Mouse (Mus musculus) CH12.LX (cell line): Measurements from ENCODE around the gene Gm20708. TPM values are rescaled to one million over a fixed set of nuclear protein-coding genes. Genes with fewer than 3 reads are reported as not detected.

Experiments used
- DNase-seq: peaks from one replicate; pipeline ENCODE4 v3.0.0-alpha.2; 2013; ENCODE audit errors: extremely low read depth
- H3K27ac ChIP-seq: 2 replicates; pipeline ENCODE4 v1.5.1; 2012; ENCODE audit warnings: low read depth, mild to moderate bottlenecking, control low read depth, moderate library complexity; ENCODE audit not compliant: insufficient read depth
- H3K27me3 ChIP-seq: replicated peaks from 2 replicates; pipeline ENCODE3; 2012; ENCODE audit warnings: inconsistent platforms
- H3K36me3 ChIP-seq, 2 experiments: replicated peaks in 1 of 2; 2 replicates each; pipeline versions ENCODE3 to v1.6.1; 2012; ENCODE audit warnings: inconsistent platforms in 1 of 2, low read length in 1 of 2, mild to moderate bottlenecking in 1 of 2, mixed read lengths in 1 of 2, moderate library complexity in 1 of 2; ENCODE audit not compliant: control insufficient read depth in 1 of 2, insufficient read depth in 1 of 2
- H3K4me1 ChIP-seq, 2 experiments: 2 replicates each; pipeline ENCODE4 v1.6.1; 2012; ENCODE audit warnings: inconsistent platforms in 1 of 2, moderate library complexity in 1 of 2; ENCODE audit not compliant: insufficient read depth in 2 of 2, control insufficient read depth in 1 of 2
- H3K4me2 ChIP-seq: 2 replicates; pipeline ENCODE4 v1.6.1; 2012; ENCODE audit warnings: low read depth, mild to moderate bottlenecking, control low read depth; ENCODE audit not compliant: poor library complexity, insufficient read depth, severe bottlenecking
- H3K4me3 ChIP-seq, 3 experiments: fragments of 150-350 bp in 1 of 3; sonication (generic) in 1 of 3; replicated peaks in 1 of 3; 2 replicates each; pipeline versions ENCODE3 to v1.5.1; 2011 to 2012; ENCODE audit warnings: low read depth in 2 of 3, low read length in 2 of 3, mild to moderate bottlenecking in 2 of 3, moderate library complexity in 2 of 3, control low read depth in 1 of 3, improper control_type of control experiment in 1 of 3, inconsistent platforms in 1 of 3, mixed read lengths in 1 of 3; ENCODE audit not compliant: poor library complexity in 1 of 3
- H3K79me2 ChIP-seq: replicated peaks from 2 replicates; pipeline ENCODE4 v1.6.1; 2012; ENCODE audit warnings: mild to moderate bottlenecking, moderate library complexity; ENCODE audit not compliant: control insufficient read depth, poor library complexity, insufficient read depth, severe bottlenecking; ENCODE audit errors: extremely low read depth
- H3K9ac ChIP-seq: 2 replicates; pipeline ENCODE4 v1.6.1; 2012; ENCODE audit warnings: low read depth, mild to moderate bottlenecking, control low read depth, moderate library complexity; ENCODE audit not compliant: insufficient read depth
- H3K9me3 ChIP-seq: replicated peaks from 2 replicates; pipeline ENCODE3; 2012; ENCODE audit warnings: low read length, inconsistent platforms, mixed read lengths
- BHLHE40 ChIP-seq: IDR thresholded peaks from 2 replicates; pipeline ENCODE4 v1.6.1; 2011; ENCODE audit warnings: mild to moderate bottlenecking, low read depth, low read length, improper control_type of control experiment
- CHD1 ChIP-seq: IDR thresholded peaks from 2 replicates; pipeline ENCODE4 v1.6.1; 2012; ENCODE audit warnings: low read depth, low read length, improper control_type of control experiment, inconsistent platforms
- CHD2 ChIP-seq: IDR thresholded peaks from 2 replicates; pipeline ENCODE4 v1.6.1; 2011; ENCODE audit warnings: low read length, improper control_type of control experiment
- ELF1 ChIP-seq: IDR thresholded peaks from 2 replicates; pipeline ENCODE4 v1.6.1; 2014; ENCODE audit warnings: low read depth, mild to moderate bottlenecking, inconsistent platforms, low read length, improper control_type of control experiment
- EP300 ChIP-seq: IDR thresholded peaks from 2 replicates; pipeline ENCODE4 v1.6.1; 2011; ENCODE audit warnings: low read length, improper control_type of control experiment
- HCFC1 ChIP-seq: IDR thresholded peaks from 2 replicates; pipeline ENCODE4 v1.6.1; 2012; ENCODE audit warnings: low read depth, mild to moderate bottlenecking, inconsistent platforms, low read length, improper control_type of control experiment
- IRF4 ChIP-seq: IDR thresholded peaks from 2 replicates; pipeline ENCODE4 v1.6.1; 2014; ENCODE audit warnings: low read depth, mild to moderate bottlenecking, inconsistent platforms, low read length, improper control_type of control experiment
- JUN ChIP-seq: IDR thresholded peaks from 2 replicates; pipeline ENCODE4 v1.6.1; 2011; ENCODE audit warnings: low read depth, mild to moderate bottlenecking, low read length, improper control_type of control experiment, moderate library complexity; ENCODE audit not compliant: insufficient read depth
- JUND ChIP-seq: conservative IDR thresholded peaks from 2 replicates; pipeline ENCODE4 v1.6.1; 2011; ENCODE audit warnings: low read depth, low read length, improper control_type of control experiment
- KAT2A ChIP-seq: IDR thresholded peaks from 2 replicates; pipeline ENCODE4 v1.6.1; 2012; ENCODE audit warnings: low read length, improper control_type of control experiment, inconsistent platforms; ENCODE audit not compliant: insufficient replicate concordance
- MAX ChIP-seq: IDR thresholded peaks from 2 replicates; pipeline ENCODE4 v1.6.1; 2011; ENCODE audit warnings: low read length, improper control_type of control experiment
- MAZ ChIP-seq: IDR thresholded peaks from 2 replicates; pipeline ENCODE4 v1.6.1; 2012; ENCODE audit warnings: low read depth, mild to moderate bottlenecking, inconsistent platforms, low read length, improper control_type of control experiment, moderate library complexity
- MEF2A ChIP-seq: IDR thresholded peaks from 2 replicates; pipeline ENCODE4 v1.6.1; 2014; ENCODE audit warnings: low read depth, mild to moderate bottlenecking, inconsistent platforms, low read length, improper control_type of control experiment, borderline replicate concordance
- NELFE ChIP-seq: IDR thresholded peaks from 2 replicates; pipeline ENCODE4 v1.6.1; 2011; ENCODE audit warnings: low read depth, low read length, improper control_type of control experiment
- NRF1 ChIP-seq: IDR thresholded peaks from 2 replicates; pipeline ENCODE4 v1.6.1; 2014; ENCODE audit warnings: low read depth, mild to moderate bottlenecking, inconsistent platforms, low read length, improper control_type of control experiment, moderate library complexity
- PAX5 ChIP-seq: IDR thresholded peaks from 2 replicates; pipeline ENCODE4 v1.6.1; 2012; ENCODE audit warnings: low read length, inconsistent platforms, mixed read lengths
- POLR2A ChIP-seq: IDR thresholded peaks from 2 replicates; pipeline ENCODE4 v1.6.1; 2011; ENCODE audit warnings: low read depth, mild to moderate bottlenecking, improper control_type of control experiment, low read length
- POLR2AphosphoS2 ChIP-seq: IDR thresholded peaks from 2 replicates; pipeline ENCODE4 v1.6.1; 2011; ENCODE audit warnings: low read depth, low read length, improper control_type of control experiment
- SIN3A ChIP-seq: IDR thresholded peaks from 2 replicates; pipeline ENCODE4 v1.6.1; 2012; ENCODE audit warnings: low read length, improper control_type of control experiment, inconsistent platforms
- SMC3 ChIP-seq: IDR thresholded peaks from 2 replicates; pipeline ENCODE4 v1.6.1; 2011; ENCODE audit warnings: low read depth, low read length, improper control_type of control experiment
- TCF12 ChIP-seq: IDR thresholded peaks from 2 replicates; pipeline ENCODE4 v1.6.1; 2014; ENCODE audit warnings: low read depth, mild to moderate bottlenecking, inconsistent platforms, low read length, improper control_type of control experiment
- UBTF ChIP-seq: IDR thresholded peaks from 2 replicates; pipeline ENCODE4 v1.6.1; 2012; ENCODE audit warnings: low read depth, mild to moderate bottlenecking, inconsistent platforms, low read length, improper control_type of control experiment, moderate library complexity
- USF2 ChIP-seq: conservative IDR thresholded peaks from 2 replicates; pipeline ENCODE4 v1.6.1; 2011; ENCODE audit warnings: low read depth, low read length, improper control_type of control experiment
- ZNF384 ChIP-seq: IDR thresholded peaks from 2 replicates; pipeline ENCODE4 v1.6.1; 2012; ENCODE audit warnings: low read depth, low read length, improper control_type of control experiment, inconsistent platforms
- dilution Hi-C: fragments of 300-500 bp; cut with MboI; formaldehyde crosslinking; loops from 2 replicates; pipeline ENCODE4 v1.14.3; 2020; ENCODE audit warnings: low sequenced_read_pairs; ENCODE audit not compliant: extremely low pct_unique_long_range_greater_than_20kb, extremely low pct_ligation_motif_present
- in situ Hi-C: fragments of 300-500 bp; cut with MboI; formaldehyde crosslinking; loops from 3 replicates; pipeline ENCODE4 v1.14.3; 2019; ENCODE audit warnings: low sequenced_read_pairs, low pct_ligation_motif_present, low pct_unique_long_range_greater_than_20kb, mixed read lengths
- polyA plus RNA-seq: library from polyadenylated mRNA; unstranded; fragments of >175 nt; gene quantifications from 2 replicates; pipeline ENCODE4 v1.2.1, GENCODE M21; 2012; ENCODE audit warnings: low read depth; ENCODE audit not compliant: insufficient read length
- total RNA-seq, 2 experiments: library from RNA; depleted of rRNA; stranded (reverse); fragments of 300-350 nt in 1 of 2; fragments of >200 nt in 1 of 2; gene quantifications; 2 replicates each; pipeline ENCODE4 v1.2.3; 2012 to 2014

Gene Gm20708
- total and polyA plus RNA-seq, 3 experiments, result 0.50 to 1.0 (median 0.80) TPM

DNA sequence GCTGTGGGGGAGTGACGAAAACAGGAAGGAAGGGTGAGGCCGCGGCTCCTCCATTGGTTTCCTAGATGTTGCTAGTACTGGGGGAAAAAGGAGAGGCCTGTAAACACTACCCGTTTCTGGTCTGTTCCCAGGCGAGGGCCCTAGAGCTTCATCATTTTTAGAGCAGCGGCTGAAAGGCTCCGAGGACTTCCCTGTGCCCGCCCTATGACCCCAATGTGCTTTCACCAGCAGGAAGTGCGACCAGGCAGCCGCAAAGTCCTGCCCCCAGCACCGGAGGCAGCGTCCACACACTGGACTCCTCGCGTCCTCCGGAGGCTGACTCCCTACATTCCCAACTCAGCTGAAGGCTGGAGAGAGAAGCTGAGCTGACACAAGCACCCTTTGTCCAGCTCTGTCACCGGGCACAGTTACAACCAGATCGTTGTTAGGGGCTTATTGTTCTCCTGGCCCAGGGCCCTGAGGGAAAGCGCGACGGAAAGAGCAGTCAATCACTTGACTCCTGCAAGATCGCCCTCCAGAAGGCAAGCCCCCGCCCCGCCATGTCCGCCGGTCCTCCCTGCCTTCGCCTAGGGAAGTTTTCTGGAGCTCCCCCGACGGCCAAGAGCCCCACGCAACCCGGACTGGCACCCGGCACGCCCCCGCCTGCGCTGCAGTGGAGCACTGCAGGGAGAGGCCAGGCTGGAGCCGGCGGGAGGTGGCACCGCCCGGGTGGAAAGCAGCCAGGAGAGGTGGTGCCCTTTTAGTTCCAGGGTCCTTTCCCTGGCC, 29.9 kb upstream of the Gm20708 start:
- in situ Hi-C loops, result no loop called here
- TF ChIP-seq UBTF, result no peak
- TF ChIP-seq SIN3A, result peak; percentile 80
- peak; percentile 24; the same call in 1 of the 2 replicates for TF ChIP-seq NELFE
- peak; percentile 82 for TF ChIP-seq ELF1
- no peak; the same call in 1 of the 2 replicates for TF ChIP-seq BHLHE40
- TF ChIP-seq NRF1, result no peak
- peak; percentile 50 for TF ChIP-seq HCFC1
- TF ChIP-seq SMC3, result no peak
- peak; percentile 49; the same call in 1 of the 2 replicates for TF ChIP-seq MAX
- no peak for TF ChIP-seq PAX5
- no peak for TF ChIP-seq KAT2A
- no peak for TF ChIP-seq CHD2
- peak; percentile 62; the same call in 1 of the 2 replicates for TF ChIP-seq CHD1
- TF ChIP-seq MAZ, result peak; percentile 50; the same call in 1 of the 2 replicates
- TF ChIP-seq TCF12, result no peak
- TF ChIP-seq POLR2AphosphoS2, result peak; percentile 26; the same call in 1 of the 2 replicates
- TF ChIP-seq POLR2A, result peak; percentile 51; the same call in 1 of the 2 replicates
- peak; percentile 7; the same call in 1 of the 2 replicates for TF ChIP-seq IRF4
- no peak for TF ChIP-seq USF2
- TF ChIP-seq, all 38 proteins: peak for 10
- Histone ChIP-seq H3K4me3 (peak overlapping the region; percentile 68 to 94 (median 71)), H3K9me3 (no peaks in the 10 kb centered on the region), H3K4me2 (peak overlapping the region; percentile 75), H3K27me3 (no peaks in the 10 kb centered on the region), H3K9ac (peak overlapping the region; percentile 33), H3K27ac (peak overlapping the region; percentile 39), H3K79me2 (no peaks in the 10 kb centered on the region), H3K4me1 (peaks cover 8 to 64% of the 10 kb centered on the region in 2 experiments; a peak in 3 of 4 replicates), H3K36me3 (peaks cover 29 to 50% of the 10 kb centered on the region in 2 experiments)
- DNase-seq, result peak; percentile 52
- dilution Hi-C loops, result no loop called here

DNA sequence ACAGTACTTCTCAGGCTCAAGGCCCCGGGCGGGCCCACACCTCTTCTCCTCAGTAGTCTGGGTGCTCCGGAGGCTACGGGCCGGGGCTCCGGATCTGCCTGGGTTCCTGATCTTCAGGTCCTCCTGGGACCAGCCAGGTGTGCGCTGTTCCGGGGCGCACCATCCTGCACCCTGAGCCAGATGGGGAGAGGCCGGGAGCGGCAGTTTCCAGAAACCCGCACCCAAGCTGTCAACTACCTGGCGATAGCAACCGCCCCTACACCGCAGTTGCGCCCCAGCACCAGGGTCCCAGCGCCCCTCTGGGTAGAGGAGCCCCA, 29.3 kb upstream of the Gm20708 start:
- Histone ChIP-seq H3K79me2 (no peaks in the 10 kb centered on the region), H3K27me3 (no peaks in the 10 kb centered on the region), H3K27ac (no peak overlapping the region), H3K9me3 (no peaks in the 10 kb centered on the region)
- DNase-seq, result no peak
- TF ChIP-seq JUN (no peak), JUND (no peak), POLR2AphosphoS2 (no peak), NELFE (peak; percentile 1; the same call in 1 of the 2 replicates), CHD2 (peak; percentile 13; the same call in 1 of the 2 replicates), PAX5 (no peak), NRF1 (no peak), EP300 (0 out of 2 replicates have a peak, but pooled peaks have one; percentile 7), ZNF384 (no peak), MEF2A (0 out of 2 replicates have a peak, but pooled peaks have one; percentile 9)
- TF ChIP-seq, all 38 proteins: peak for 4
- in situ Hi-C loops, result no loop called here
- H3K9ac ChIP-seq, result peak overlapping the region; percentile 33
- peaks cover 8 to 64% of the 10 kb centered on the region in 2 experiments; a peak in 3 of 4 replicates for H3K4me1 ChIP-seq
- peaks cover 24 to 50% of the 10 kb centered on the region in 2 experiments for H3K36me3 ChIP-seq
- peak overlapping the region; percentile 75 for H3K4me2 ChIP-seq
- peak overlapping the region; percentile 68 to 94 (median 71) for H3K4me3 ChIP-seq
- dilution Hi-C loops, result no loop called here
